Comparison of ENCODE assay signal across 9 mouse cellular contexts in genomic region chr7:142458026-142458425, GRCm38 (mm10). TPM values are rescaled to one million over a fixed set of nuclear protein-coding genes. Genes with fewer than 3 reads are reported as not detected.
DNase-seq lines count a peak whose midpoint lies in the region; ATAC-seq and TF ChIP-seq lines count a peak whose summit lies in the region.
"Had no signal": no experiment of that assay in that cellular context is flagged by ENCODE, and none has a peak within 500 bp of the region (broad histone marks: within the 10 kb centered on the region; RNA-seq: fewer than 3 reads in every experiment).

No protein-coding gene starts in this region.

- 4% methylated on average over 2 of the region's 2 CpGs for WGBS in heart, embryonic 12.5 days
- 60% methylated on average over 2 of the region's 2 CpGs for whole genome bisulfite sequencing in liver, adult 2 months
- WGBS in neural tube, embryonic 15.5 days: 51% methylated on average over 2 of the region's 2 CpGs

- H3K9ac ChIP-seq in heart, embryonic 12.5 days: peak overlapping the region; percentile 36; the same call in 1 of the 2 replicates
- H3K9ac ChIP-seq in liver, adult 2 months (ENCODE audit: low read depth, low read length): no peak overlapping the region
- H3K9ac ChIP-seq in neural tube, embryonic 15.5 days (replicated peaks): no peak overlapping the region

- H3K27ac ChIP-seq in gastrocnemius, adult 2 months: peak overlapping the region; percentile 89
- peak overlapping the region; percentile 78 for H3K27ac ChIP-seq in bone marrow macrophage, adult 2 months (ENCODE audit: insufficient read depth, low read depth, low read length)
- peak overlapping the region; percentile 95 for H3K27ac ChIP-seq in heart, embryonic 12.5 days (ENCODE audit: poor library complexity, severe bottlenecking)
- no peak overlapping the region for H3K27ac ChIP-seq in liver, adult 2 months (replicated peaks; ENCODE audit: insufficient read depth, low read depth, low read length)
- peak overlapping the region; percentile 76 for H3K27ac ChIP-seq in neural tube, embryonic 15.5 days (replicated peaks)

- no peak overlapping the region for H3K4me3 ChIP-seq in gastrocnemius, adult 2 months
- H3K4me3 ChIP-seq in bone marrow macrophage, adult 2 months (ENCODE audit: insufficient read depth, low read length): no peak overlapping the region
- no peak overlapping the region for H3K4me3 ChIP-seq in heart, embryonic 12.5 days
- no peak overlapping the region for H3K4me3 ChIP-seq in liver, adult 2 months (ENCODE audit: insufficient read depth, low read depth, low read length)
- H3K4me3 ChIP-seq in neural tube, embryonic 15.5 days (replicated peaks): no peak overlapping the region

- TF ChIP-seq POLR2A in bone marrow macrophage, adult 2 months (IDR thresholded peaks at IDR 0.05; ENCODE audit: borderline replicate concordance, low read depth, low read length): no peak
- TF ChIP-seq POLR2A in liver, adult 2 months (IDR thresholded peaks at IDR 0.05; ENCODE audit: extremely low read depth, insufficient read depth, low read length): no peak

- H3K79me2 ChIP-seq in liver, adult 2 months (ENCODE audit: control insufficient read depth, insufficient read depth, low read length): no peaks in the 10 kb centered on the region

- peak; percentile 21 for DNase-seq in gastrocnemius, adult 2 months
- DNase-seq in gastrocnemius, adult 8-10 months (ENCODE audit: low spot score in 2 of 2): no peak
- DNase-seq in liver, adult 2 months (ENCODE audit: extremely low read depth, low read depth, low spot score): peak; percentile 19
- no peak for DNase-seq in adrenal gland, adult 18-20 months (ENCODE audit: low spot score in 2 of 2)
- DNase-seq in spleen, postnatal 36 days (ENCODE audit: low spot score in 2 of 2): no peak

- ATAC-seq in heart, embryonic 12.5 days (ENCODE audit: insufficient number of reproducible peaks, low FRiP score): no peak
- no peak for ATAC-seq in neural tube, embryonic 15.5 days (ENCODE audit: low FRiP score)

- H3K36me3 ChIP-seq in heart, embryonic 12.5 days: no peaks in the 10 kb centered on the region
- no peaks in the 10 kb centered on the region for H3K36me3 ChIP-seq in liver, adult 2 months (ENCODE audit: control insufficient read depth, insufficient read depth, low read length)
- H3K36me3 ChIP-seq in neural tube, embryonic 15.5 days: no peaks in the 10 kb centered on the region

- H3K9me3 ChIP-seq in heart, embryonic 12.5 days (replicated peaks): no peaks in the 10 kb centered on the region
- no peaks in the 10 kb centered on the region for H3K9me3 ChIP-seq in neural tube, embryonic 15.5 days (replicated peaks)

- H3K27me3 ChIP-seq in heart, embryonic 12.5 days (replicated peaks): no peaks in the 10 kb centered on the region
- no peaks in the 10 kb centered on the region for H3K27me3 ChIP-seq in liver, adult 2 months (ENCODE audit: control insufficient read depth, insufficient read depth, low read length)
- H3K27me3 ChIP-seq in neural tube, embryonic 15.5 days (replicated peaks): no peaks in the 10 kb centered on the region

- no peak for TF ChIP-seq CTCF in gastrocnemius, adult 2 months (IDR thresholded peaks at IDR 0.05)
- no peak for TF ChIP-seq CTCF in bone marrow macrophage, adult 2 months (IDR thresholded peaks at IDR 0.05; ENCODE audit: low read depth, low read length)
- TF ChIP-seq CTCF in liver, adult 2 months (IDR thresholded peaks at IDR 0.05; ENCODE audit: low read depth, low read length): no peak

- H3K4me1 ChIP-seq in bone marrow macrophage, adult 2 months (ENCODE audit: control insufficient read depth, insufficient read depth, low read length): peaks cover 61% of the 10 kb centered on the region
- H3K4me1 ChIP-seq in heart, embryonic 12.5 days (replicated peaks): peaks cover 87% of the 10 kb centered on the region
- no peaks in the 10 kb centered on the region for H3K4me1 ChIP-seq in liver, adult 2 months (ENCODE audit: control insufficient read depth, insufficient read depth, low read length)
- H3K4me1 ChIP-seq in neural tube, embryonic 15.5 days: peaks cover 17% of the 10 kb centered on the region

- intact Hi-C loops in gastrocnemius, adult 2 months (cut with DNase I): no loop called here

- H3K4me2 ChIP-seq in heart, embryonic 12.5 days: no peak overlapping the region
- H3K4me2 ChIP-seq in neural tube, embryonic 15.5 days: no peak overlapping the region

RNA-seq across cellular contexts. Expression of gene Lsp1, which starts 2.6 kb away (rescaled TPM):
- total RNA-seq in gastrocnemius, adult 2 months (2021): 10 to 100 TPM; 25.8 to 47.3 TPM
- total RNA-seq in gastrocnemius, adult 8-10 months (2022): 10 to 100 TPM; 22.8 to 39.1 (median 34.1) TPM
- 320 and 327 TPM in 2 replicates for polyA plus RNA-seq in bone marrow macrophage, adult 2 months (2012; ENCODE audit: insufficient read depth, insufficient read length, missing spikeins)
- 33.4 and 38.4 TPM in 2 replicates for polyA plus RNA-seq in heart, embryonic 12.5 days (2016; fragmentation: Nextera tagmentation; extraction: Ambion mirVana)
- 1.4 and 1.8 TPM in 2 replicates for total RNA-seq in liver, adult 2 months (2014; rRNA removed)
- polyA plus RNA-seq in liver, adult 2 months (2012; rRNA removed): 3.1 and 6.0 TPM in 2 replicates
- 6.9 and 58.6 TPM in 2 replicates for polyA plus RNA-seq in neural tube, embryonic 15.5 days (2015; fragmentation: Nextera tagmentation; extraction: Ambion mirVana)
- total RNA-seq in adrenal gland, adult 18-20 months (2021): 10 to 100 TPM; 17.0 to 24.2 TPM

RNA-seq across cellular contexts. Expression of gene Tnni2, which starts 16.4 kb away (rescaled TPM):
- total RNA-seq in gastrocnemius, adult 2 months (2021): over 10,000 TPM; 15,929 to 19,962 TPM
- over 10,000 TPM; 16,943 to 22,105 (median 19,624) TPM for total RNA-seq in gastrocnemius, adult 8-10 months (2022)
- polyA plus RNA-seq in bone marrow macrophage, adult 2 months (2012; ENCODE audit: insufficient read depth, insufficient read length, missing spikeins): 10.2 and 13.8 TPM in 2 replicates
- 50.6 and 53.5 TPM in 2 replicates for polyA plus RNA-seq in heart, embryonic 12.5 days (2016; fragmentation: Nextera tagmentation; extraction: Ambion mirVana)
- total RNA-seq in liver, adult 2 months (2014; rRNA removed): 10.1 TPM in 1 of 2 replicates, not detected in the other
- polyA plus RNA-seq in liver, adult 2 months (2012; rRNA removed): not detected in 2 replicates
- 16.4 and 24.8 TPM in 2 replicates for polyA plus RNA-seq in neural tube, embryonic 15.5 days (2015; fragmentation: Nextera tagmentation; extraction: Ambion mirVana)
- total RNA-seq in adrenal gland, adult 18-20 months (2021): 10 to 100 TPM in 1 of 2 experiments, under 1 TPM in 1; 0.83 to 10.2 TPM

RNA-seq across cellular contexts. Expression of gene Syt8, which starts 23.4 kb away (rescaled TPM):
- total RNA-seq in gastrocnemius, adult 2 months (2021): not detected
- not detected for total RNA-seq in gastrocnemius, adult 8-10 months (2022)
- 5.6 TPM in 2 replicates for polyA plus RNA-seq in bone marrow macrophage, adult 2 months (2012; ENCODE audit: insufficient read depth, insufficient read length, missing spikeins)
- polyA plus RNA-seq in heart, embryonic 12.5 days (2016; fragmentation: Nextera tagmentation; extraction: Ambion mirVana): 0.28 and 0.57 TPM in 2 replicates
- total RNA-seq in liver, adult 2 months (2014; rRNA removed): not detected in 2 replicates
- polyA plus RNA-seq in liver, adult 2 months (2012; rRNA removed): not detected in 2 replicates
- 0.14 TPM in 1 of 2 replicates, not detected in the other for polyA plus RNA-seq in neural tube, embryonic 15.5 days (2015; fragmentation: Nextera tagmentation; extraction: Ambion mirVana)
- not detected for total RNA-seq in adrenal gland, adult 18-20 months (2021)
- total RNA-seq: gastrocnemius, postnatal 4 days had no signal

RNA-seq across cellular contexts. Expression of gene Tnnt3, which starts 40.6 kb away (rescaled TPM):
- over 10,000 TPM; 28,899 to 38,022 TPM for total RNA-seq in gastrocnemius, adult 2 months (2021)
- over 10,000 TPM; 31,851 to 38,724 (median 35,835) TPM for total RNA-seq in gastrocnemius, adult 8-10 months (2022)
- polyA plus RNA-seq in bone marrow macrophage, adult 2 months (2012; ENCODE audit: insufficient read depth, insufficient read length, missing spikeins): 5.1 and 6.0 TPM in 2 replicates
- polyA plus RNA-seq in heart, embryonic 12.5 days (2016; fragmentation: Nextera tagmentation; extraction: Ambion mirVana): 6.4 and 9.3 TPM in 2 replicates
- total RNA-seq in liver, adult 2 months (2014; rRNA removed): 6.4 TPM in 1 of 2 replicates, not detected in the other
- not detected in 2 replicates for polyA plus RNA-seq in liver, adult 2 months (2012; rRNA removed)
- polyA plus RNA-seq in neural tube, embryonic 15.5 days (2015; fragmentation: Nextera tagmentation; extraction: Ambion mirVana): 14.9 and 26.9 TPM in 2 replicates
- 10 to 100 TPM in 1 of 2 experiments, under 1 TPM in 1; 0.83 to 16.2 TPM for total RNA-seq in adrenal gland, adult 18-20 months (2021)

Comparison
In these comparisons a context has a peak if more than half of its experiments do, and no peak if none do; other contexts are left out.
1. DNase-seq: peak in gastrocnemius, adult 2 months (single experiment) and liver, adult 2 months (single experiment); none in gastrocnemius, adult 8-10 months (0 of 2), adrenal gland, adult 18-20 months (0 of 2) and spleen, postnatal 36 days (0 of 2).
2. RNA of gene Tnni2, which starts 16.4 kb away (total RNA-seq): 16,943 to 22,105 TPM in gastrocnemius, adult 8-10 months and 15,929 to 19,962 TPM in gastrocnemius, adult 2 months; 0.83 to 10.2 TPM in adrenal gland, adult 18-20 months and 10.1 TPM in liver, adult 2 months; every median in the first group is over 1,000 times any median in the second.